Mouse (Mus musculus) CH12.LX (cell line): ENCODE results near the gene Tbata. TPM values are rescaled to one million over a fixed set of nuclear protein-coding genes. Genes with fewer than 3 reads are reported as not detected.
A peak's percentile ranks its signal among the peaks of the same experiment; 100 is the strongest.

ENCODE experiments used
- DNase-seq: peaks from one replicate; pipeline ENCODE4 v3.0.0-alpha.2; 2013; ENCODE audit errors: extremely low read depth
- H3K27ac ChIP-seq: 2 replicates; pipeline ENCODE4 v1.5.1; 2012; ENCODE audit warnings: low read depth, mild to moderate bottlenecking, control low read depth, moderate library complexity; ENCODE audit not compliant: insufficient read depth
- H3K27me3 ChIP-seq: replicated peaks from 2 replicates; pipeline ENCODE3; 2012; ENCODE audit warnings: inconsistent platforms
- H3K36me3 ChIP-seq, 2 experiments: replicated peaks in 1 of 2; 2 replicates each; pipeline versions ENCODE3 to v1.6.1; 2012; ENCODE audit warnings: inconsistent platforms in 1 of 2, low read length in 1 of 2, mild to moderate bottlenecking in 1 of 2, mixed read lengths in 1 of 2, moderate library complexity in 1 of 2; ENCODE audit not compliant: control insufficient read depth in 1 of 2, insufficient read depth in 1 of 2
- H3K4me1 ChIP-seq, 2 experiments: 2 replicates each; pipeline ENCODE4 v1.6.1; 2012; ENCODE audit warnings: inconsistent platforms in 1 of 2, moderate library complexity in 1 of 2; ENCODE audit not compliant: insufficient read depth in 2 of 2, control insufficient read depth in 1 of 2
- H3K4me2 ChIP-seq: 2 replicates; pipeline ENCODE4 v1.6.1; 2012; ENCODE audit warnings: low read depth, mild to moderate bottlenecking, control low read depth; ENCODE audit not compliant: poor library complexity, insufficient read depth, severe bottlenecking
- H3K4me3 ChIP-seq, 3 experiments: fragments of 150-350 bp in 1 of 3; sonication (generic) in 1 of 3; replicated peaks in 1 of 3; 2 replicates each; pipeline versions ENCODE3 to v1.5.1; 2011 to 2012; ENCODE audit warnings: low read depth in 2 of 3, low read length in 2 of 3, mild to moderate bottlenecking in 2 of 3, moderate library complexity in 2 of 3, control low read depth in 1 of 3, improper control_type of control experiment in 1 of 3, inconsistent platforms in 1 of 3, mixed read lengths in 1 of 3; ENCODE audit not compliant: poor library complexity in 1 of 3
- H3K79me2 ChIP-seq: replicated peaks from 2 replicates; pipeline ENCODE4 v1.6.1; 2012; ENCODE audit warnings: mild to moderate bottlenecking, moderate library complexity; ENCODE audit not compliant: control insufficient read depth, poor library complexity, insufficient read depth, severe bottlenecking; ENCODE audit errors: extremely low read depth
- H3K9ac ChIP-seq: 2 replicates; pipeline ENCODE4 v1.6.1; 2012; ENCODE audit warnings: low read depth, mild to moderate bottlenecking, control low read depth, moderate library complexity; ENCODE audit not compliant: insufficient read depth
- H3K9me3 ChIP-seq: replicated peaks from 2 replicates; pipeline ENCODE3; 2012; ENCODE audit warnings: low read length, inconsistent platforms, mixed read lengths
- BHLHE40 ChIP-seq: IDR thresholded peaks from 2 replicates; pipeline ENCODE4 v1.6.1; 2011; ENCODE audit warnings: mild to moderate bottlenecking, low read depth, low read length, improper control_type of control experiment
- CHD1 ChIP-seq: IDR thresholded peaks from 2 replicates; pipeline ENCODE4 v1.6.1; 2012; ENCODE audit warnings: low read depth, low read length, improper control_type of control experiment, inconsistent platforms
- CHD2 ChIP-seq: IDR thresholded peaks from 2 replicates; pipeline ENCODE4 v1.6.1; 2011; ENCODE audit warnings: low read length, improper control_type of control experiment
- GABPA ChIP-seq: IDR thresholded peaks from 2 replicates; pipeline ENCODE4 v1.6.1; 2012; ENCODE audit warnings: low read depth, low read length, improper control_type of control experiment, inconsistent platforms; ENCODE audit not compliant: insufficient replicate concordance
- HCFC1 ChIP-seq: IDR thresholded peaks from 2 replicates; pipeline ENCODE4 v1.6.1; 2012; ENCODE audit warnings: low read depth, mild to moderate bottlenecking, inconsistent platforms, low read length, improper control_type of control experiment
- IRF4 ChIP-seq: IDR thresholded peaks from 2 replicates; pipeline ENCODE4 v1.6.1; 2014; ENCODE audit warnings: low read depth, mild to moderate bottlenecking, inconsistent platforms, low read length, improper control_type of control experiment
- JUN ChIP-seq: IDR thresholded peaks from 2 replicates; pipeline ENCODE4 v1.6.1; 2011; ENCODE audit warnings: low read depth, mild to moderate bottlenecking, low read length, improper control_type of control experiment, moderate library complexity; ENCODE audit not compliant: insufficient read depth
- JUND ChIP-seq: conservative IDR thresholded peaks from 2 replicates; pipeline ENCODE4 v1.6.1; 2011; ENCODE audit warnings: low read depth, low read length, improper control_type of control experiment
- KAT2A ChIP-seq: IDR thresholded peaks from 2 replicates; pipeline ENCODE4 v1.6.1; 2012; ENCODE audit warnings: low read length, improper control_type of control experiment, inconsistent platforms; ENCODE audit not compliant: insufficient replicate concordance
- MAFK ChIP-seq: IDR thresholded peaks from 2 replicates; pipeline ENCODE4 v1.6.1; 2011; ENCODE audit warnings: low read length, improper control_type of control experiment; ENCODE audit not compliant: insufficient replicate concordance
- MAZ ChIP-seq: IDR thresholded peaks from 2 replicates; pipeline ENCODE4 v1.6.1; 2012; ENCODE audit warnings: low read depth, mild to moderate bottlenecking, inconsistent platforms, low read length, improper control_type of control experiment, moderate library complexity
- MEF2A ChIP-seq: IDR thresholded peaks from 2 replicates; pipeline ENCODE4 v1.6.1; 2014; ENCODE audit warnings: low read depth, mild to moderate bottlenecking, inconsistent platforms, low read length, improper control_type of control experiment, borderline replicate concordance
- MXI1 ChIP-seq: IDR thresholded peaks from 2 replicates; pipeline ENCODE4 v1.6.1; 2011; ENCODE audit warnings: mild to moderate bottlenecking, low read depth, low read length, improper control_type of control experiment
- MYC ChIP-seq: IDR thresholded peaks from 2 replicates; pipeline ENCODE4 v1.6.1; 2011; ENCODE audit warnings: low read depth, mild to moderate bottlenecking, improper control_type of control experiment, low read length
- PAX5 ChIP-seq: IDR thresholded peaks from 2 replicates; pipeline ENCODE4 v1.6.1; 2012; ENCODE audit warnings: low read length, inconsistent platforms, mixed read lengths
- RCOR1 ChIP-seq: conservative IDR thresholded peaks from 2 replicates; pipeline ENCODE4 v1.6.1; 2012; ENCODE audit warnings: low read depth, mild to moderate bottlenecking, inconsistent platforms, low read length, improper control_type of control experiment
- SMC3 ChIP-seq: IDR thresholded peaks from 2 replicates; pipeline ENCODE4 v1.6.1; 2011; ENCODE audit warnings: low read depth, low read length, improper control_type of control experiment
- TBP ChIP-seq: conservative IDR thresholded peaks from 2 replicates; pipeline ENCODE4 v1.6.1; 2011; ENCODE audit warnings: low read depth, low read length, improper control_type of control experiment
- TCF12 ChIP-seq: IDR thresholded peaks from 2 replicates; pipeline ENCODE4 v1.6.1; 2014; ENCODE audit warnings: low read depth, mild to moderate bottlenecking, inconsistent platforms, low read length, improper control_type of control experiment
- UBTF ChIP-seq: IDR thresholded peaks from 2 replicates; pipeline ENCODE4 v1.6.1; 2012; ENCODE audit warnings: low read depth, mild to moderate bottlenecking, inconsistent platforms, low read length, improper control_type of control experiment, moderate library complexity
- USF1 ChIP-seq: IDR thresholded peaks from 2 replicates; pipeline ENCODE4 v1.6.1; 2014; ENCODE audit warnings: low read depth, mild to moderate bottlenecking, inconsistent platforms, low read length, improper control_type of control experiment
- USF2 ChIP-seq: conservative IDR thresholded peaks from 2 replicates; pipeline ENCODE4 v1.6.1; 2011; ENCODE audit warnings: low read depth, low read length, improper control_type of control experiment
- ZMIZ1 ChIP-seq: IDR thresholded peaks from 2 replicates; pipeline ENCODE4 v1.6.1; 2012; ENCODE audit warnings: low read depth, mild to moderate bottlenecking, inconsistent platforms, low read length, improper control_type of control experiment
- dilution Hi-C: fragments of 300-500 bp; cut with MboI; formaldehyde crosslinking; loops from 2 replicates; pipeline ENCODE4 v1.14.3; 2020; ENCODE audit warnings: low sequenced_read_pairs; ENCODE audit not compliant: extremely low pct_unique_long_range_greater_than_20kb, extremely low pct_ligation_motif_present
- in situ Hi-C: fragments of 300-500 bp; cut with MboI; formaldehyde crosslinking; loops from 3 replicates; pipeline ENCODE4 v1.14.3; 2019; ENCODE audit warnings: low sequenced_read_pairs, low pct_ligation_motif_present, low pct_unique_long_range_greater_than_20kb, mixed read lengths
- polyA plus RNA-seq: library from polyadenylated mRNA; unstranded; fragments of >175 nt; gene quantifications from 2 replicates; pipeline ENCODE4 v1.2.1, GENCODE M21; 2012; ENCODE audit warnings: low read depth; ENCODE audit not compliant: insufficient read length
- total RNA-seq, 2 experiments: library from RNA; depleted of rRNA; stranded (reverse); fragments of 300-350 nt in 1 of 2; fragments of >200 nt in 1 of 2; gene quantifications; 2 replicates each; pipeline ENCODE4 v1.2.3; 2012 to 2014

Tbata gene
- total and polyA plus RNA-seq, 3 experiments, result 0.17 to 0.73 TPM; not detected in 1

DNA sequence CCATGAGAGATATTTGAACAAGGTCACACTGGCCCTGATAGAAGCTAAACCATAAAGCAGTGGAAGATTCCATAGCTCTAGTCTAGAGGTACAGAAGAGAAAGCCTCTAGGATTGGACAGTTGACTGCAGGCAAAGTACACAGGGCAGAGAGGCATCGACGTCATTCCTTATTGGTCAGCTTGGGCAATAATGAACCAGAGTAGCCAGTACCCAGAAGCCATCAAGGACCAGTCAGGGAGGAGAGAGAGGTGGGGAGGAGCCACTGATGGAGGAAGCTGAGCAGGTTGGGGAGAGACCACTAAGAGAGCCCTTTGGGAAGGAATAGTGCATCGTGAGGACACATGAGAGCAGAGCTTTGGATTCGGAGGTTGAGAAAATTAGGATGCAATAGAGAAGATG lies 6.0 kb downstream of the Tbata start:
- no peak overlapping the region for H3K9ac ChIP-seq
- no peaks in the 10 kb centered on the region for H3K36me3 ChIP-seq
- dilution Hi-C loops, result no loop called here
- H3K4me3 ChIP-seq, result no peak overlapping the region
- H3K27me3 ChIP-seq, result peaks cover 2% of the 10 kb centered on the region
- H3K79me2 ChIP-seq, result no peaks in the 10 kb centered on the region
- DNase-seq, result no peak
- no peak overlapping the region for H3K4me2 ChIP-seq
- TF ChIP-seq GABPA, result no peak
- no peak for TF ChIP-seq JUN
- TF ChIP-seq HCFC1, result no peak
- no peak for TF ChIP-seq MXI1
- no peak for TF ChIP-seq MYC
- no peak for TF ChIP-seq UBTF
- no peak for TF ChIP-seq TCF12
- no peak for TF ChIP-seq TBP
- TF ChIP-seq CHD2, result no peak
- TF ChIP-seq KAT2A, result no peak
- no peak for TF ChIP-seq ZMIZ1
- no peak for TF ChIP-seq SMC3
- no peak for TF ChIP-seq USF2
- no peak for TF ChIP-seq MAZ
- TF ChIP-seq JUND, result no peak
- no peak for TF ChIP-seq PAX5
- TF ChIP-seq MAFK, result no peak
- TF ChIP-seq USF1, result no peak
- no peak for TF ChIP-seq CHD1
- TF ChIP-seq, all 38 proteins: peak for 0
- Histone ChIP-seq H3K27ac (no peak overlapping the region), H3K9me3 (no peaks in the 10 kb centered on the region), H3K4me1 (peaks cover 13 to 49% of the 10 kb centered on the region in 2 experiments)
- in situ Hi-C loops, result no loop called here

DNA sequence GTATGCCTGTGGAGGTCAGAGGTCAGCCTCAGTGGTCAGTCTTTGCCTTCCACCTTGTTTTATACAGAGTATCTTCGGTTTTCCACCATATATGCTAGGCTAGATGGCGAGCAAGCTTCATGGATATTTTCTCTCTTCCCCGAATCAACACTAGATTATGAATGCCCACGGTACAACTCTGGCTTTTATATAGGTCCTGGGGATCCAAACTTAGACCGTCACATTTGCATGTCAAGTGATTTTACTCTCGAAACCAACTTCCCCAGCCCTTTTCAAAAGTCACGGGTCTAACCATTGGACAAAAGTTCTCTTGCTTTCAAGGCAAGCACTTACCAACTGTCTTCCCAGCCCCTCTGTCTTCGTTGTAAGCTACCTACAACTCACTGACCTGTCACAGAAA lies 6.9 kb downstream of the Tbata start:
- 0 out of 2 replicates have a peak, but pooled peaks have one; percentile 54 for TF ChIP-seq MEF2A
- no peak for TF ChIP-seq RCOR1
- TF ChIP-seq IRF4, result 0 out of 2 replicates have a peak, but pooled peaks have one; percentile 9
- TF ChIP-seq BHLHE40, result peak; percentile 50; the same call in 1 of the 2 replicates
- TF ChIP-seq USF1, result no peak
- TF ChIP-seq TBP, result peak; percentile 69; the same call in 1 of the 2 replicates

More for the DNA sequence above, 6.9 kb downstream of the Tbata start:
- no peaks in the 10 kb centered on the region for H3K79me2 ChIP-seq
- peak; percentile 27 for DNase-seq
- no peaks in the 10 kb centered on the region for H3K36me3 ChIP-seq
- H3K27me3 ChIP-seq, result peaks cover 2% of the 10 kb centered on the region
- in situ Hi-C loops, result no loop called here
- H3K27ac ChIP-seq, result no peak overlapping the region
- H3K4me2 ChIP-seq, result no peak overlapping the region
- no peaks in the 10 kb centered on the region for H3K9me3 ChIP-seq
- no peak overlapping the region for H3K4me3 ChIP-seq
- no peak overlapping the region for H3K9ac ChIP-seq
- dilution Hi-C loops, result no loop called here
- peaks cover 13 to 55% of the 10 kb centered on the region in 2 experiments for H3K4me1 ChIP-seq
